Mouse (Mus musculus) spleen, adult 2 months (tissue): Measurements from ENCODE around the gene Mymx. TPM values are rescaled to one million over a fixed set of nuclear protein-coding genes. Genes with fewer than 3 reads are reported as not detected.

Experiments used
- DNase-seq, 2 experiments: peaks; one replicate each; pipeline versions ENCODE4 v3.0.0 to v3.0.0-alpha.2; 2012 to 2021; ENCODE audit warnings: low spot score in 2 of 2, low read depth in 1 of 2
- H3K27ac ChIP-seq: fragments of 200-500 bp; 2 replicates; pipeline ENCODE4 v1.5.1; 2012; ENCODE audit warnings: low read length, inconsistent platforms; ENCODE audit not compliant: insufficient read depth
- H3K27me3 ChIP-seq: fragments of 200-500 bp; 2 replicates; pipeline ENCODE4 v1.6.1; 2012; ENCODE audit warnings: mild to moderate bottlenecking, moderate library complexity, low read length, inconsistent platforms; ENCODE audit not compliant: control insufficient read depth, insufficient read depth
- H3K36me3 ChIP-seq: fragments of 200-500 bp; 2 replicates; pipeline ENCODE4 v1.6.1; 2012; ENCODE audit warnings: mild to moderate bottlenecking, low read length, inconsistent platforms; ENCODE audit not compliant: control insufficient read depth, insufficient read depth
- H3K4me1 ChIP-seq: fragments of 200-500 bp; 2 replicates; pipeline ENCODE4 v1.6.1; 2011; ENCODE audit warnings: inconsistent platforms; ENCODE audit not compliant: control insufficient read depth, insufficient read depth, insufficient read length
- H3K4me3 ChIP-seq: fragments of 200-500 bp; 2 replicates; pipeline ENCODE4 v1.5.1; 2011; ENCODE audit warnings: mild to moderate bottlenecking, inconsistent platforms; ENCODE audit not compliant: insufficient read depth, insufficient read length; ENCODE audit errors: extremely low read depth
- CTCF ChIP-seq: fragments of 200-500 bp; IDR thresholded peaks from 2 replicates; pipeline ENCODE4 v1.5.1; 2011; ENCODE audit warnings: mild to moderate bottlenecking, inconsistent platforms; ENCODE audit not compliant: insufficient read depth, insufficient read length, insufficient replicate concordance; ENCODE audit errors: extremely low read depth
- POLR2A ChIP-seq: fragments of 200-500 bp; IDR thresholded peaks from 2 replicates; pipeline ENCODE4 v1.6.1; 2011; ENCODE audit warnings: low read depth, low read length, inconsistent platforms
- WGBS: fragments of 180-500 bp; shearing (Covaris S2); methylation state at CpG from one replicate; pipeline ENCODE4 v1.1.7; 2018; 5-methylcytosine and 5-hydroxymethylcytosine counted together
- polyA plus RNA-seq: library from polyadenylated mRNA; depleted of rRNA; stranded (reverse); fragments of >200 nt; gene quantifications from 2 replicates; pipeline ENCODE4 v1.2.3, GENCODE M21; 2012

The Mymx gene
- polyA plus RNA-seq, 1 experiment = not detected

GRCm38 (mm10) chr17:45610144-45610866, 8.4 kb upstream of the Mymx start:
- no peak for TF ChIP-seq POLR2A
- TF ChIP-seq CTCF = no peak
- no peaks in the 10 kb centered on the region for H3K4me1 ChIP-seq
- H3K4me3 ChIP-seq = no peak overlapping the region
- H3K36me3 ChIP-seq = no peaks in the 10 kb centered on the region
- 62% methylated on average over 5 of the region's 5 CpGs for WGBS
- H3K27me3 ChIP-seq = no peaks in the 10 kb centered on the region
- no peak overlapping the region for H3K27ac ChIP-seq
- no peak for DNase-seq

GRCm38 (mm10) chr17:45608396-45608795, 6.5 kb upstream of the Mymx start:
- Histone ChIP-seq H3K4me3 (no peak overlapping the region), H3K27me3 (no peaks in the 10 kb centered on the region), H3K36me3 (no peaks in the 10 kb centered on the region), H3K4me1 (no peaks in the 10 kb centered on the region), H3K27ac (no peak overlapping the region)
- no peak for DNase-seq
- 89% methylated on average over 4 of the region's 4 CpGs for WGBS
- TF ChIP-seq POLR2A (no peak), CTCF (no peak)

GRCm38 (mm10) chr17:45606992-45607879, 5.3 kb upstream of the Mymx start:
- WGBS = 79% methylated on average over 15 of the region's 15 CpGs
- H3K27ac ChIP-seq = no peak overlapping the region
- TF ChIP-seq CTCF = no peak
- TF ChIP-seq POLR2A = no peak

GRCm38 (mm10) chr17:45602984-45603383, 1.1 kb upstream of the Mymx start:
- 86% methylated on average over 3 of the region's 3 CpGs for WGBS
- H3K4me1 ChIP-seq = 0 out of 2 replicates have a peak, but pooled peaks cover 3% of the 10 kb centered on the region
- no peak overlapping the region for H3K4me3 ChIP-seq
- no peak for TF ChIP-seq POLR2A
- TF ChIP-seq CTCF = no peak
- H3K27ac ChIP-seq = no peak overlapping the region
- no peaks in the 10 kb centered on the region for H3K36me3 ChIP-seq
- DNase-seq = no peak
- H3K27me3 ChIP-seq = no peaks in the 10 kb centered on the region

More at GRCm38 (mm10) chr17:45606992-45607879, 5.3 kb upstream of the Mymx start:
- no peak overlapping the region for H3K4me3 ChIP-seq
- no peaks in the 10 kb centered on the region for H3K36me3 ChIP-seq
- no peak for DNase-seq
- no peaks in the 10 kb centered on the region for H3K27me3 ChIP-seq
- H3K4me1 ChIP-seq = no peaks in the 10 kb centered on the region

- Histone ChIP-seq H3K27me3 (no peaks in the 10 kb centered on the region), H3K4me1 (peaks cover 8% of the 10 kb centered on the region; the same call in 1 of the 2 replicates), H3K36me3 (no peaks in the 10 kb centered on the region), H3K27ac (no peak overlapping the region), H3K4me3 (no peak overlapping the region)
- 89% methylated on average over 22 of the region's 22 CpGs for WGBS
- DNase-seq = no peak
- TF ChIP-seq POLR2A (no peak), CTCF (no peak)
Measured at GRCm38 (mm10) chr17:45601325-45601724, 577 bp downstream of the Mymx start.

GRCm38 (mm10) chr17:45600267-45600666, 1.6 kb downstream of the Mymx start:
- no peak overlapping the region for H3K27ac ChIP-seq
- peaks cover 8% of the 10 kb centered on the region; the same call in 1 of the 2 replicates for H3K4me1 ChIP-seq
- H3K36me3 ChIP-seq = no peaks in the 10 kb centered on the region
- no peak overlapping the region for H3K4me3 ChIP-seq
- WGBS = 90% methylated on average over 8 of the region's 8 CpGs
- DNase-seq = no peak
- TF ChIP-seq POLR2A = no peak
- no peak for TF ChIP-seq CTCF
- no peaks in the 10 kb centered on the region for H3K27me3 ChIP-seq
